Mouse (Mus musculus) liver, embryonic 14.5 days (tissue): ENCODE data around the gene Ndnf. TPM values are rescaled to one million over a fixed set of nuclear protein-coding genes. Genes with fewer than 3 reads are reported as not detected.

Experiments
- ATAC-seq: fragments of 200-750 bp; cut with Nextera tagmentation; 2 replicates; pipeline ENCODE4 v1.8.0; 2017; ENCODE audit warnings: moderate number of reproducible peaks, mild to moderate bottlenecking, moderate library complexity; ENCODE audit not compliant: insufficient read depth
- DNase-seq, 3 experiments: peaks; one replicate each; pipeline ENCODE4 v3.0.0-alpha.2; 2012 to 2013; ENCODE audit warnings: low read depth in 3 of 3, low spot score in 3 of 3
- H3K27ac ChIP-seq: fragments of 300-500 bp; sonication (generic); 2 replicates; pipeline ENCODE4 v1.5.1; 2014; ENCODE audit warnings: moderate library complexity, mild to moderate bottlenecking, control low read depth, inconsistent platforms
- H3K27me3 ChIP-seq: fragments of 300-500 bp; sonication (generic); 2 replicates; pipeline ENCODE4 v1.6.1; 2014; ENCODE audit warnings: mild to moderate bottlenecking, low read length, moderate library complexity; ENCODE audit not compliant: control insufficient read depth, insufficient read depth
- H3K36me3 ChIP-seq: fragments of 300-500 bp; sonication (generic); replicated peaks from 2 replicates; pipeline ENCODE4 v1.6.1; 2014; ENCODE audit warnings: low read depth; ENCODE audit not compliant: control insufficient read depth, insufficient read depth
- H3K4me1 ChIP-seq, 2 experiments: fragments of 200-500 bp in 1 of 2; fragments of 300-500 bp in 1 of 2; sonication (generic) in 1 of 2; replicated peaks; 2 replicates each; pipeline ENCODE4 v1.6.1; 2012 to 2014; ENCODE audit warnings: antibody characterized with exemption in 1 of 2, inconsistent platforms in 1 of 2, low read length in 1 of 2; ENCODE audit not compliant: control insufficient read depth in 2 of 2, insufficient read depth in 2 of 2
- H3K4me2 ChIP-seq: fragments of 300-500 bp; sonication (generic); 2 replicates; pipeline ENCODE4 v1.6.1; 2014; ENCODE audit warnings: low read depth, mild to moderate bottlenecking, control low read depth, moderate library complexity
- H3K4me3 ChIP-seq, 2 experiments: fragments of 200-500 bp in 1 of 2; fragments of 300-500 bp in 1 of 2; sonication (generic) in 1 of 2; 2 replicates each; pipeline ENCODE4 v1.5.1; 2012 to 2014; ENCODE audit warnings: low read depth in 2 of 2, low read length in 2 of 2, mild to moderate bottlenecking in 2 of 2, control low read depth in 1 of 2, inconsistent platforms in 1 of 2, moderate library complexity in 1 of 2; ENCODE audit not compliant: insufficient read depth in 1 of 2
- H3K9ac ChIP-seq: fragments of 300-500 bp; sonication (generic); replicated peaks from 2 replicates; pipeline ENCODE4 v1.6.1; 2014; ENCODE audit warnings: mild to moderate bottlenecking, control low read depth, moderate library complexity
- H3K9me3 ChIP-seq: fragments of 300-500 bp; sonication (generic); 2 replicates; pipeline ENCODE4 v1.6.1; 2016; ENCODE audit warnings: low read length, mixed read lengths; ENCODE audit not compliant: control insufficient read depth
- CTCF ChIP-seq: IDR thresholded peaks from 2 replicates; pipeline ENCODE4 v1.5.1; 2016; ENCODE audit warnings: antibody characterized with exemption, low read depth, control low read depth
- EP300 ChIP-seq: IDR thresholded peaks from 2 replicates; pipeline ENCODE4 v1.6.1; 2016; ENCODE audit warnings: antibody characterized with exemption, low read depth
- WGBS: fragments of 180-500 bp; shearing (Covaris S2); extraction: QIAGEN DNeasy Blood & Tissue Kit; methylation state at CpG from one replicate; pipeline ENCODE4 v1.1.7; 2014; ENCODE audit not compliant: insufficient replicate concordance; 5-methylcytosine and 5-hydroxymethylcytosine counted together
- polyA plus RNA-seq, 2 experiments: library from polyadenylated mRNA; depleted of rRNA in 1 of 2; stranded (reverse) in 1 of 2; unstranded in 1 of 2; fragments of >200 nt; fragmentation: Nextera tagmentation in 1 of 2; extraction: Ambion mirVana in 1 of 2; gene quantifications; 2 replicates each; pipeline versions ENCODE4 v1.2.1 to v1.2.3; 2012 to 2014

The Ndnf gene
- polyA plus RNA-seq, 2 experiments: 0.08 TPM; not detected in 1

- H3K9me3 ChIP-seq: no peaks in the 10 kb centered on the region
- no peak overlapping the region for H3K4me3 ChIP-seq
- H3K27ac ChIP-seq: no peak overlapping the region
- no peaks in the 10 kb centered on the region for H3K27me3 ChIP-seq
- no peak for ATAC-seq
- DNase-seq: no peak
- no peaks in the 10 kb centered on the region for H3K4me1 ChIP-seq
- H3K4me2 ChIP-seq: no peak overlapping the region
- WGBS: 72% methylated on average over 3 of the region's 3 CpGs
- H3K36me3 ChIP-seq: no peaks in the 10 kb centered on the region
- H3K9ac ChIP-seq: no peak overlapping the region
- no peak for TF ChIP-seq EP300
- TF ChIP-seq CTCF: no peak
Measured at GRCm38 (mm10) chr6:65760073-65760472, 88.7 kb downstream of the Ndnf start.

Other genes starting within 250 kb of the Ndnf start
- gene Tnip3, start 146.3 kb upstream of the Ndnf start, polyA plus RNA-seq (2012; rRNA removed): not detected in 2 replicates
- gene Tnip3, start 146.3 kb upstream of the Ndnf start, polyA plus RNA-seq (2014; fragmentation: Nextera tagmentation; extraction: Ambion mirVana): 0.09 and 0.17 TPM in 2 replicates
- 0.96 and 1.4 TPM in 2 replicates for gene Prdm5, start 107.4 kb downstream of the Ndnf start, polyA plus RNA-seq (2012; rRNA removed)
- 1.1 and 1.3 TPM in 2 replicates for gene Prdm5, start 107.4 kb downstream of the Ndnf start, polyA plus RNA-seq (2014; fragmentation: Nextera tagmentation; extraction: Ambion mirVana)